Mouse (Mus musculus): ENCODE data around the gene Acsbg2. TPM values are rescaled to one million over a fixed set of nuclear protein-coding genes. Genes with fewer than 3 reads are reported as not detected.

The Acsbg2 gene
- polyA plus RNA-seq, 1 experiment from 2014 or later, result 0.04 TPM

GRCm38 (mm10) chr17:56855421-56855820, 18.8 kb downstream of the Acsbg2 start:
- no peaks in the 10 kb centered on the region for H3K9me3 ChIP-seq (ENCODE audit: control insufficient read depth, low read length)
- H3K4me3 ChIP-seq (ENCODE audit: low read depth, low read length), result no peak overlapping the region
- H3K27ac ChIP-seq (replicated peaks), result no peak overlapping the region
- H3K9ac ChIP-seq (ENCODE audit: low read length), result no peak overlapping the region
- H3K4me1 ChIP-seq (replicated peaks; ENCODE audit: control insufficient read depth, insufficient read depth), result no peaks in the 10 kb centered on the region
- DNase-seq (ENCODE audit: low spot score), result no peak
- ATAC-seq (ENCODE audit: low FRiP score, low TSS enrichment), result no peak
- WGBS, result 82% methylated on average over 3 of the region's 3 CpGs
- no peaks in the 10 kb centered on the region for H3K27me3 ChIP-seq (ENCODE audit: control insufficient read depth, insufficient read depth, low read length)
- TF ChIP-seq CTCF (IDR thresholded peaks at IDR 0.05; ENCODE audit: low read depth) (no peak), EP300 (optimal IDR thresholded peaks at IDR 0.05) (no peak)
- H3K36me3 ChIP-seq (ENCODE audit: control insufficient read depth, insufficient read depth, low read length), result no peaks in the 10 kb centered on the region
- no peak overlapping the region for H3K4me2 ChIP-seq (replicated peaks; ENCODE audit: low read depth)

- TF ChIP-seq EP300 (optimal IDR thresholded peaks at IDR 0.05), result no peak
- no peak for TF ChIP-seq CTCF (IDR thresholded peaks at IDR 0.05; ENCODE audit: low read depth)
- Histone ChIP-seq H3K4me3 (ENCODE audit: low read depth, low read length) (no peak overlapping the region), H3K4me2 (replicated peaks; ENCODE audit: low read depth) (no peak overlapping the region), H3K36me3 (ENCODE audit: control insufficient read depth, insufficient read depth, low read length) (no peaks in the 10 kb centered on the region), H3K27ac (replicated peaks) (no peak overlapping the region), H3K9ac (ENCODE audit: low read length) (no peak overlapping the region), H3K9me3 (ENCODE audit: control insufficient read depth, low read length) (no peaks in the 10 kb centered on the region), H3K4me1 (replicated peaks; ENCODE audit: control insufficient read depth, insufficient read depth) (no peaks in the 10 kb centered on the region), H3K27me3 (ENCODE audit: control insufficient read depth, insufficient read depth, low read length) (no peaks in the 10 kb centered on the region)
- 67% methylated on average over 3 of the region's 3 CpGs for WGBS
- no peak for ATAC-seq (ENCODE audit: low FRiP score, low TSS enrichment)
- DNase-seq (ENCODE audit: low spot score), result no peak
Observed at GRCm38 (mm10) chr17:56851167-56851566, 23.1 kb downstream of the Acsbg2 start.

GRCm38 (mm10) chr17:56849710-56850109, 24.5 kb downstream of the Acsbg2 start:
- Histone ChIP-seq H3K9me3 (ENCODE audit: control insufficient read depth, low read length) (no peaks in the 10 kb centered on the region), H3K4me2 (replicated peaks; ENCODE audit: low read depth) (no peak overlapping the region), H3K27me3 (ENCODE audit: control insufficient read depth, insufficient read depth, low read length) (no peaks in the 10 kb centered on the region), H3K4me1 (replicated peaks; ENCODE audit: control insufficient read depth, insufficient read depth) (no peaks in the 10 kb centered on the region), H3K4me3 (ENCODE audit: low read depth, low read length) (no peak overlapping the region), H3K36me3 (ENCODE audit: control insufficient read depth, insufficient read depth, low read length) (no peaks in the 10 kb centered on the region), H3K27ac (replicated peaks) (no peak overlapping the region), H3K9ac (ENCODE audit: low read length) (no peak overlapping the region)
- DNase-seq (ENCODE audit: low spot score), result no peak
- TF ChIP-seq CTCF (IDR thresholded peaks at IDR 0.05; ENCODE audit: low read depth), result no peak
- no peak for TF ChIP-seq EP300 (optimal IDR thresholded peaks at IDR 0.05)
- no peak for ATAC-seq (ENCODE audit: low FRiP score, low TSS enrichment)
- 76% methylated on average over 13 of the region's 13 CpGs for WGBS

DNA sequence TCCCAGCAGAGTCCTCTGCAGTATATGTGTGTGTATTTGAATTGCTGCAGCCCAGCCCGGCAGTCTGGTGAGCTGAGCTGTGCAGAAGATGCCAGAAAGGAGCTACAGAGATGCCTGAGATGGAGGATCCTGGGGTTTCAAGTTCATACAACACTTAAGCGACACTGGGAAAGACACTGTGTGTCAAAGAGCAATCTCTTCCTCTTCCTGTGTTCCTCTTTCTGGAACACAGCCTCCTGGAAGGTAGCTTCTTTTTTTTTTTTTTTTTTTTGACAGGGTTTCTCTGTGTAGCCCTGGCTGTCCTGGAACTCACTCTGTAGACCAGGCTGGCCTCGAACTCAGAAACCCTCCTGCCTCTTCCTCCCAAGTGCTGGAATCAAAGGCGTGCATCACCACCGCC, 25.5 kb downstream of the Acsbg2 start:
- Histone ChIP-seq H3K9ac (ENCODE audit: low read length) (no peak overlapping the region), H3K4me2 (replicated peaks; ENCODE audit: low read depth) (no peak overlapping the region), H3K9me3 (ENCODE audit: control insufficient read depth, low read length) (no peaks in the 10 kb centered on the region), H3K27me3 (ENCODE audit: control insufficient read depth, insufficient read depth, low read length) (no peaks in the 10 kb centered on the region), H3K4me3 (ENCODE audit: low read depth, low read length) (no peak overlapping the region), H3K36me3 (ENCODE audit: control insufficient read depth, insufficient read depth, low read length) (no peaks in the 10 kb centered on the region), H3K27ac (replicated peaks) (no peak overlapping the region), H3K4me1 (replicated peaks; ENCODE audit: control insufficient read depth, insufficient read depth) (no peaks in the 10 kb centered on the region)
- TF ChIP-seq CTCF (IDR thresholded peaks at IDR 0.05; ENCODE audit: low read depth) (no peak), EP300 (optimal IDR thresholded peaks at IDR 0.05) (no peak)
- no peak for ATAC-seq (ENCODE audit: low FRiP score, low TSS enrichment)
- 80% methylated on average over 5 of the region's 5 CpGs for WGBS
- no peak for DNase-seq (ENCODE audit: low spot score)

- ATAC-seq (ENCODE audit: low FRiP score, low TSS enrichment), result no peak
- no peak overlapping the region for H3K27ac ChIP-seq (replicated peaks)
- TF ChIP-seq EP300 (optimal IDR thresholded peaks at IDR 0.05) (no peak), CTCF (IDR thresholded peaks at IDR 0.05; ENCODE audit: low read depth) (no peak)
Observed at GRCm38 (mm10) chr17:56843678-56844077, 30.6 kb downstream of the Acsbg2 start.

DNA sequence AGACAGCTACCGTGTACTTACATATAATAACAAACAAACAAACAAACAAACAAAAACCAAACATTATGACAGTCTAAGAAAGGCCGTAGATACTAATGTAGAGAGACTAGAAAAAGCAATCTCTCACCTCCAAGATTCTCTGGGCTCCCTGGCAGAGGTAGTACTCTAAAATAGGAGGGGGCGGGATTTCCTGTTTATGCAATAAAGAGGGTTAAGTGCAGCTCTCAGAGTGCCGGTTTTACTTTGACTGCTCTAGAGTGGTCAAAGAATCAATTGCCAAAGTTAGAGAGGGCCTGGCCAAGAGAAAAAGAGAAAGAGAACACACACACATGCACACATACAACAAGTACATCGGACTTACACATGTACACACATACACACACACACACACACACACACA, 32.1 kb downstream of the Acsbg2 start:
- WGBS, result 70% methylated on average over 5 of the region's 5 CpGs
- no peaks in the 10 kb centered on the region for H3K36me3 ChIP-seq (ENCODE audit: control insufficient read depth, insufficient read depth, low read length)
- TF ChIP-seq EP300 (optimal IDR thresholded peaks at IDR 0.05), result no peak
- TF ChIP-seq CTCF (IDR thresholded peaks at IDR 0.05; ENCODE audit: low read depth), result no peak
- H3K4me3 ChIP-seq (ENCODE audit: low read depth, low read length), result no peak overlapping the region
- no peaks in the 10 kb centered on the region for H3K9me3 ChIP-seq (ENCODE audit: control insufficient read depth, low read length)
- no peaks in the 10 kb centered on the region for H3K27me3 ChIP-seq (ENCODE audit: control insufficient read depth, insufficient read depth, low read length)
- no peak overlapping the region for H3K27ac ChIP-seq (replicated peaks)
- ATAC-seq (ENCODE audit: low FRiP score, low TSS enrichment) (no peak), DNase-seq (ENCODE audit: low spot score) (no peak)
- H3K9ac ChIP-seq (ENCODE audit: low read length), result no peak overlapping the region
- H3K4me2 ChIP-seq (replicated peaks; ENCODE audit: low read depth), result no peak overlapping the region
- no peaks in the 10 kb centered on the region for H3K4me1 ChIP-seq (replicated peaks; ENCODE audit: control insufficient read depth, insufficient read depth)

More at GRCm38 (mm10) chr17:56843678-56844077, 30.6 kb downstream of the Acsbg2 start:
- WGBS, result 86% methylated on average over 5 of the region's 5 CpGs
- no peak overlapping the region for H3K4me2 ChIP-seq (replicated peaks; ENCODE audit: low read depth)
- no peaks in the 10 kb centered on the region for H3K9me3 ChIP-seq (ENCODE audit: control insufficient read depth, low read length)
- no peaks in the 10 kb centered on the region for H3K36me3 ChIP-seq (ENCODE audit: control insufficient read depth, insufficient read depth, low read length)
- no peaks in the 10 kb centered on the region for H3K4me1 ChIP-seq (replicated peaks; ENCODE audit: control insufficient read depth, insufficient read depth)
- no peaks in the 10 kb centered on the region for H3K27me3 ChIP-seq (ENCODE audit: control insufficient read depth, insufficient read depth, low read length)
- no peak for DNase-seq (ENCODE audit: low spot score)
- H3K9ac ChIP-seq (ENCODE audit: low read length), result no peak overlapping the region
- no peak overlapping the region for H3K4me3 ChIP-seq (ENCODE audit: low read depth, low read length)

All from stomach, postnatal 0 days (tissue).